Mouse (Mus musculus) mesoderm, embryonic 11.5 days (tissue): ENCODE data around the gene Evi5.

ENCODE experiments used
- DNase-seq: peaks from one replicate; pipeline ENCODE4 v3.0.0-alpha.2; 2012; ENCODE audit warnings: low read depth, low spot score

Gene Evi5

GRCm38 (mm10) chr5:107708124-107708797, 166.6 kb downstream of the Evi5 start:
- no peak for DNase-seq

- DNase-seq = no peak
Observed at GRCm38 (mm10) chr5:107706262-107706661, 168.6 kb downstream of the Evi5 start.

- DNase-seq = no peak
Observed at GRCm38 (mm10) chr5:107705756-107706155, 169.2 kb downstream of the Evi5 start.

GRCm38 (mm10) chr5:107703207-107703763, 171.6 kb downstream of the Evi5 start:
- DNase-seq = no peak

GRCm38 (mm10) chr5:107701658-107702057, 173.2 kb downstream of the Evi5 start:
- DNase-seq = no peak

- no peak for DNase-seq
Observed at GRCm38 (mm10) chr5:107700873-107701272, 174.0 kb downstream of the Evi5 start.

- no peak for DNase-seq
Observed at GRCm38 (mm10) chr5:107698888-107699287, 176.0 kb downstream of the Evi5 start.

GRCm38 (mm10) chr5:107695019-107695418, 179.9 kb downstream of the Evi5 start:
- no peak for DNase-seq
